Mouse (Mus musculus) layer of hippocampus, adult 2 months (tissue): ENCODE measurements around the gene Ube4b. TPM values are rescaled to one million over a fixed set of nuclear protein-coding genes. Genes with fewer than 3 reads are reported as not detected.
A peak's percentile ranks its signal among the peaks of the same experiment; 100 is the strongest.
"Not testable (repeated sequence)": the region's sequence is repeated elsewhere in the genome, so short reads cannot be mapped to it uniquely, and the experiment has no call there.

Source experiments
- DNase-seq, 2 experiments: peaks; one replicate each; pipeline ENCODE4 v3.0.0; 2022; ENCODE audit warnings: low spot score in 2 of 2
- H3K27ac ChIP-seq: fragments of 200-600 bp; 2 replicates; pipeline ENCODE4 v1.8.1; 2022
- H3K4me3 ChIP-seq: fragments of 200-600 bp; 2 replicates; pipeline ENCODE4 v1.8.1; 2022; ENCODE audit warnings: mild to moderate bottlenecking
- CTCF ChIP-seq: fragments of 200-600 bp; conservative IDR thresholded peaks from 2 replicates; pipeline ENCODE4 v1.8.1; 2022; ENCODE audit warnings: antibody characterized with exemption, mild to moderate bottlenecking, moderate library complexity
- long read RNA-seq, 2 experiments: library from polyadenylated mRNA; stranded (forward); transcript quantifications; one replicate each; pipeline ENCODE4 v2.0.0; 2021; ENCODE audit warnings: borderline mapping rate in 2 of 2
- total RNA-seq, 2 experiments: library from RNA; stranded (reverse); gene quantifications; 2 replicates each; pipeline ENCODE4 v1.2.3; 2021

Gene Ube4b
- 100 to 1,000 TPM; 105 to 107 TPM for total RNA-seq
- long read RNA-seq, experiment 1, full-length matches to known transcripts, result 33 of 53 reads
- long read RNA-seq, experiment 1, partial matches to known transcripts, result 15 of 53 reads
- long read RNA-seq, experiment 1, other reads (novel, unspliced or antisense), result 5 of 53 reads
- long read RNA-seq, experiment 2, full-length matches to known transcripts, result 42 of 56 reads
- long read RNA-seq, experiment 2, partial matches to known transcripts, result 13 of 56 reads
- long read RNA-seq, experiment 2, other reads (novel, unspliced or antisense), result 1 of 56 reads

DNA sequence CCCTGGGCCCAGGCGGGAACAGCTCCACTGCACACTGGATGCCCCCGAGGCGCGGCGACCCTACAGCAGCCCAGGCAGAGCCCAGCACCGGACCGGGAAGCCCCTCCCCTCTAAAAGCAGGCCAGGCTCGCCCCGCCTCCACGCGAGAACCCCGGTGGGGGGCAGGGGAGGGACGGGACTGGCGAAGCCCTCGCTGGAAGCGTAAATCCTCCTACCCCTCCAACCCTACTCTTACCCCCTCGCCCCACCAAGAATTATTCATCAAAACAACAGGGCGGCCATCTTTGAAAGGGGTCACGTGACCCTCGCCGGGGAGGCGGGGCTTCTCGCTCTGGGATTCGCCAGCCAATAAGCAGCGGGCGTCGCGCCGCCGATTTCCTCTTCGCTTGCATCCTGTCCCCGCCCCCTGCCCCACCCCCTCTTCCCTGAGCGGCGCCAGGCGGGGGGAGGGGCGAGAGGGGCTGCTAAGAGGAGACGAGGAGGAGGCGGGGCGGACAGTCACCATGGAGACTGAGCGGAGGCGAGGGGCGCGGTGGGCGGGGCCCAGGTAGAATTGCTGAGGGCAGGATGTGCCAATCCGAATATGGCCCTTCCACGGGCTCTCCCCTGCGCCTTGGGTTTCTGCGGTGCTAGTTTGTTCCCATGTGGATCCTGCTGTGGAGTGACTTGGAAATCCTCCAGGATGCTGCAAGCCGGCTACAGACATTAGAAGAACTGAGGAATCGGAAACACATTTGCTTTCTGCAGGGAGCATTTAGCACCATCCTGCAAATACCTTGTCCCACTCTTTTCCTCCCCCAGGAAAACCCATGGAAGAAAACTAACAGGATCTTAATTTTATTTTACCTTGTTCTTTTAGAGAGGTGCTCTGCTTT is at the start of gene Ube4b:
Gene Ube4b, minus strand, starts transcription at position 425 of the 875 bp plus-strand sequence.
- no peak for TF ChIP-seq CTCF
- Histone ChIP-seq H3K27ac (peak within 1 kb of the TSS; percentile 96), H3K4me3 (peak within 1 kb of the TSS; percentile 88)
- peak; percentile 96 to 98 for DNase-seq

DNA sequence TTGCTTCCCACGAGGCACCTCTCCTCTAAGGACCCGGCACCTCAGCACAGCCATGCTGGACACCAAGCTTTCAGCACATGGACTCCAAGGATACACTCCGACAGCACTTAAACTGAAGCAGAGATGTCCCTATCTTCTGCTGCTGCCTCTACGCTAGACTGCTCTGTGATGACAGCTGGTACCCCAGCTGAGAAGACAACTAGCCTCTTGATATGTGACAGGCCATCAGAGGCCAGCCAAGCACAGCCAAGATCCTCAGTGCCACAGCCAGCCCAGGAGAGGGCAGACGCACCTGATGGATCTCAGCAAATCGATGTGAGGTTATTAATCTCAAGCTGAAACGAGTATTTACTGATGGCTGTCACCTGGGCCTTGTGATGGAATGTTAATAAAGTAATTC is 48.5 kb upstream of the Ube4b start:
- no peak for DNase-seq
- TF ChIP-seq CTCF, result peak; percentile 40

DNA sequence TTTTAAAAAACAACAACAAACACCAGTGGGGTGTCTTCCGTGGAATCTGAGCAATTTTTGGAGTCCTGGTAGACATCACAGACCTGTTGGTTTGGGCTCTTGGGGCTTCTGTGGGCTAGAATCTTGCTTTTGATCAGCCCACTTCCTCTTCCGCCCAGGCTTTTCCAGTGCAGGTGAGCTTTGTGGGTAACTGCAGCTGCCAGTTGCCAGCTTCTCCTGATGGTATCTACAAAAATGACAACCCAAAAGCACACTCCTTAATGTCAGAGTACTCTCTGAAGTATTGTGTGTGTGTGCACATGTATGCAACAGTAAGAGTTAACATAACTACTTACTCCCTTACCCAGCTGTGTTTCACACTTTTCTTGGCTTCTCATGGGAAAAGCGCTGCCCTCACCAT is 43.0 kb upstream of the Ube4b start:
- TF ChIP-seq CTCF, result no peak
- Histone ChIP-seq H3K4me3 (no peak overlapping the region), H3K27ac (no peak overlapping the region)
- no peak for DNase-seq

More for the DNA sequence above, 48.5 kb upstream of the Ube4b start:
- Histone ChIP-seq H3K27ac (no peak overlapping the region), H3K4me3 (no peak overlapping the region)

DNA sequence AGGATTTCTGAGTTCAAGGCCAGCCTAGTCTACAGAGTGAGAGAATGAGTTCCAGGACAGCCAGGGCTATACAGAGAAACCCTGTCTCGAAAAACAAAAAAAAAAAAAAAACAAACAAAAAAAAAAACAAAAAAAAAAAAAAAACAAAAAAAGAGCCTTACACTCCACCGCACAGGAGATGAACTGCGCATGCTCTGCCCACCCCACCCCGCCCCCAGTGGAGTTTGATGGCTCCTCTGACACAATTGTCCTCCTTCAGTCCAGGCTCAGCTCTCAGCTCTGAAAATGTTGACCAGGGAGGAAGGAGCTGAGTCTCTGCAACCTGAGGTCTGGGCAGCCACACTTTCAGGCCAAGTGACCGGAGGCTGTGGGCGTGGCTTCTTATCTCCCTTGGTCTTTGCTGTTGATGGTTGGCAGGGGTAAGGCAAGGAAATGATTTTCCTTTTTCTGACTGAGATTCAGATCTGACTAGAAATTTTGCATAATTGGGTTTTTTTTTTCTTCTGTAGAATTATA is 36.9 kb upstream of the Ube4b start:
- no peak for DNase-seq
- TF ChIP-seq CTCF, result no peak
- no peak overlapping the region for H3K27ac ChIP-seq
- no peak overlapping the region for H3K4me3 ChIP-seq

DNA sequence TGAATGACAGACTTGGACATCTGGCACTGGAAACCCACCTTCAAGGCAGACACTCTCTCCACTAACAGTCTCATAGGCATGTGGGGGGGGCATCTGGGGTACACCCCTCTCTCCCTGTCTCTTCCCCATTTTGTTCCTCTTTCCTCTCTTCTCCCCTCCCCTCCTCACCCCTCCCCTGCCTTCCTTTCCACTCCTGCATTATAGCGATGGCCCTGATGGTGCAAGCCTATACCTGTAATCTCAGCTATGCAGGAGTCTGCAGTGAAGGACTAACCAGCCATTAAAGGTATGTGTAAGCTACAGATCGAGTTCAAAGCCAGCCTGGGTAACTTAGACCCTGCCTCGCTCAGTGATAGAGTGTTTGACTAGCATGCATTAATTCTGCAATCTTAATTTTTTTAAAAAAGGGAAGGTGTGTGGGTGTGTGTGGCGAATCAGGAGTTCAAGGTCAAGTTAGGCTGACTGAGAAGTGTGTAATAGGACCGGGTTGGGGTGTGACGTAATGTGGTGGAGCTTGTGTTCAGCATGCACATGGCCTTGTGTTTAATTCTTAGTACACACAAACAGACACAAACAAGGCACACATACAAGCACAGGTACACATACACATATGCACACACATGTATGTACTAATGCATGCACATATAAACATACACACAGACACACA is 35.9 kb upstream of the Ube4b start:
- H3K4me3 ChIP-seq, result no peak overlapping the region
- DNase-seq, result no peak
- no peak for TF ChIP-seq CTCF
- H3K27ac ChIP-seq, result no peak overlapping the region

DNA sequence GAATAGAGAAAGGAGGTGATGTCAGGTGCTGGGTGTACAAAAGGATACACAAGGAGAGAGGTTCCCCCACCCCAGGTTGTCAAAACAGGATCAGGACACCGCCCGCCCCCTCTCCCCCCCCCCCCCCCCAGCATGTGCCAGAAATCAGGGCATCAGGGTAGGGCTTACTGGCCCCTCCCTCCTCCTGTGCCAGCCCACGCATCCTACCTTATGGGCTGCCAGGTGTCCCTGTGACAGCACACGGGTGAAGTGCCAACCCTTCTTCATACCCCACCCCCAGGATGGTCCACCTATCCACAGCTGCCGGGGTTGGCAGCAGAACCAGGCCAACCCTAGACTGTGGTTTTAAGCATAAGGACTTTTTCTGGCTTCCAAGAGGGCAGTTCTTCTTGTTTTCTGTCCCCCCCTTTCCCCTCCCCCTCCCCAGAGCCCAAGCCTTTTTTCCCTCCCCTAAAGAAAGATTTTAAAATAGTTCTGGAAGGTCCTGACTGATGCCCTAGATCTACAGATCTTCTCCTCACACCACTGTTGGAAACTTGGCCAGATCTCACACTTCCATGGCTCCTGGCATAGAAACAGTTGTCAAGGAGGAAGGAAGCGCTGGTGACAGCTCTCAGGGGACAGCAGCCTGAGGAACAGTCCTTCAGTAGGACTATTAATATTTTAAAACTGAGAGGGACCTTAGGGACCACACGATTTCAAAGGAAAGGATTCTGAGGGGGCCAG is 35.2 kb upstream of the Ube4b start:
- Histone ChIP-seq H3K27ac (no peak overlapping the region), H3K4me3 (no peak overlapping the region)
- no peak for DNase-seq
- TF ChIP-seq CTCF, result no peak

DNA sequence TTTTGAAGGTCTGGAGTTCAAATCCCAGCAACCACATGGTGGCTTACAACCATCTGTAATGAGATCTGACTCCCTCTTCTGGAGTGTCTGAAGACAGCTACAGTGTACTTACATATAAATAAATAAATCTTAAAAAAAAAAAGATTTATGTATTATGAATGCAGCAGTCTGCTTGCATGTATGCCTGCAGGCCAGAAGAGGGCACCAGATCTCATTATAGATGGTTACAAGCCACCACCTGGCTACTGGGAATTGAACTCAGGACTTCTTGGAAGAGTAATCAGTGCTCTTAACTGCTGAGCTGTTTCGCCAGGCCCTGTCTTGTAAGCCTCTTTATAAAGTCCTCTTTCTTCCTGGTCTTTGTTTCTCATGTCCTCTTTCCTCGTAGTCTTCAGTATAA is 33.9 kb upstream of the Ube4b start:
- not testable (repeated sequence) for DNase-seq, H3K27ac ChIP-seq, H3K4me3 ChIP-seq
- peak; percentile 51 for TF ChIP-seq CTCF

DNA sequence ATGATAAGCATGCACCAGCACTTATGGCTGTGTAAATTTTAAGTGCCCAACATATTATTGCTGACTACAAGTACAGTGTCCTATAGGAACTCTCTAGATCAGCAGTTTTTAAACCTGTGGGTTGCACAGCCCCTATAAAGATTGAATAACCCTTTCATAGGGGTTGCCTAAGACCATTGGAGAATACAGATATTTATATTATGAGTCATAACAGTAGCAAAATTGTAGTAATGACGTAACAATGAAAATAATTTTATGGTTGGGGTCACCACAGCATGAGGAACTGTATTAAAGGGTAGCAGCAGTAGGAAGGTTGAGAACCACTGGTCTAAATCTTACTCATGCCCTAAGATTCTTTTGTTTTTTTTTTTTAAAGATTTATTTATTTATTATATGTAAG is 32.9 kb upstream of the Ube4b start:
- no peak for DNase-seq
- no peak for TF ChIP-seq CTCF
- no peak overlapping the region for H3K4me3 ChIP-seq
- no peak overlapping the region for H3K27ac ChIP-seq

DNA sequence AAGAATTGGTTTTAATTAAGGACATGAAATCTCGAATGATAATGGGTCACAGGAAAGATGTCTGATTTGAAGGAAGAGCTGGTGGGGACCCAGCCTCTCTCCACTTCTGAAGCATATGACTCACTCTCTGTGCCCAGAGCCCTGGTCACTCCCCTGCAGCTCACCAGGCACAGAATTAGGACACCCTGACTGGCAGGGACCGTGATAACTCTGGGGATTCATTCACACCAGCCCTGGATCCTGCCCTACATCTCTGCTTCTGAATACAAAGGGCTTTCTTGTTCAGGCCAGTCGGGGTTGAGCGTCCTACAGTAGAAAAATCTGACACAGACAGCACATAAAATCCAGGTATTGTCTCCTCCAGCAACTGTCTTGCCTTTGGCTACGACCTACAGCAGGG is 32.0 kb upstream of the Ube4b start:
- Histone ChIP-seq H3K4me3 (no peak overlapping the region), H3K27ac (no peak overlapping the region)
- DNase-seq, result no peak
- no peak for TF ChIP-seq CTCF

DNA sequence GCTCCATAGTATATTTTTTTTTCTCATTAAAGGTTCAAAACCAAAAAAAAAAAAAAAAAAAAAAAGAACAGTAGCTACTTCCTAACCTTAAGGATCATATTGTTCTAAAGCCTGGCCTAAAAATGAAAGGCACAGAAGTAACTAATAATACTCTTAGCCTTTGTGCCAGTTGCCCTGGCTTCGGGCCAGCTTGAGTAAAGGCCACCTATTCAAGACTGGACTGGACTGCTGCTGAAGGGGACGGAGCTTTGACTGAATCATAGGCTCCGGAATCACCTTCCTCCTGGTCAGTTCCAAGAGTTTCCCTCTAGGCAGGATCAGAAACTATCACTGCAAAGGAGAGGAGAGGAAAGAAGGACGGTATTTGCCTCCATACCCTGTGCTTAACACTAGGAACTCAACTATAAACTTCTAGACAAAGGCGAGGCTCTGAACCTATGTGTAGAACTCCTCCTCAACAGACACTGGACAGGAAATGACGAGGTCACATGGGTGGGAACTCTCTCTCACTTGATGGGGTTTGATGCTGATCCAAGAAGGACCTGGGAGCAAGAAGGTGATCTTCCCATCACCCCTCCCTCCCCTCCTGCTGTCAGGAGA is 31.4 kb upstream of the Ube4b start:
- DNase-seq, result no peak
- Histone ChIP-seq H3K27ac (no peak overlapping the region), H3K4me3 (no peak overlapping the region)
- TF ChIP-seq CTCF, result no peak

DNA sequence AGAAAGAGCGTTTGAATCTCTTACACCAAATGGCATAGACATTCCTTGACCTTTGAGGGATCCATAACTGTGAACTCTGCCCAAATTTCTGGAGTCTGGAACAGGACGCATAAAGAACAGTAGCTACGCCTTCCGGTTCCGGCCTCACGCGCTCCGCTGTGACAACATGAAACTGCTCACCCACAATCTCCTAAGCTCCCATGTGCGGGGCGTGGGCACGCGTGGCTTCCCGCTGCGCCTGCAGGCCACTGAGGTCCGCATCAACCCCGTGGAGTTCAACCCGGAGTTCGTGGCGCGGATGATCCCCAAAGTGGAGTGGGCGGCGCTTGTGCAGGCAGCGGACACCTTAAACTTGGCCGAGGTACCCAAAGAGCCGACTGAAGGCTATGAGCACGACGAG is 30.6 kb upstream of the Ube4b start:
- not testable (repeated sequence) for H3K4me3 ChIP-seq, H3K27ac ChIP-seq, DNase-seq

DNA sequence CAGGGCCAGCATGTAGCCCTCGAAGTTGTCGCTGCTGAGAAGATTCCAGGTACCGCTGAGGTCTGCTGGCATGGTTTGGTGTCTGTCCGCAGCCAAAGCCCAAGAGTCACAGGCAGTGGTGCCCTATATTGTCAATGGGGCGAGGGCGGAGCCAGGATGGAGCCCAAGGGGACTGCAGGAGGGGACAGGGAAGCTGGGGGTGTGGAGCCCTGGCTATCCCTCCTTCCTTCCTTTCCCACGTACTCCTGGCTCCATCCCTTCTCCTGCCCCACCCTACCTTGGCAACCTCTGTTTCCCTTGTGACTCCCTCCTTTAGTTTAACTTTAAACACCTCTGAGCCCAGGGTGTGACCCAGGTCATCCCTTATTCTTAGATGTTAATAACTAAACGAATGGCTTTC is 28.3 kb upstream of the Ube4b start, which contains the start of gene Rbp7:
Gene Rbp7, minus strand, starts transcription at position 100 of the 400 bp plus-strand sequence.
- Histone ChIP-seq H3K4me3 (no peak within 1 kb of the TSS), H3K27ac (no peak within 1 kb of the TSS)
- DNase-seq, result no peak
- TF ChIP-seq CTCF, result no peak
